Mouse (Mus musculus): Measurements from ENCODE around the gene Lhb. TPM values are rescaled to one million over a fixed set of nuclear protein-coding genes. Genes with fewer than 3 reads are reported as not detected.

Lhb gene
- total RNA-seq, 2 experiments from 2014 or later, result not detected

GRCm38 (mm10) chr7:45413113-45413863 is 7.3 kb upstream of the Lhb start, which contains the start of gene Ntf5:
Ntf5 (plus strand) TSS chr7:45413695.
- intact Hi-C loops (cut with DNase I), result no loop called here
- DNase-seq (ENCODE audit: low spot score in 2 of 2), result no peak

DNA sequence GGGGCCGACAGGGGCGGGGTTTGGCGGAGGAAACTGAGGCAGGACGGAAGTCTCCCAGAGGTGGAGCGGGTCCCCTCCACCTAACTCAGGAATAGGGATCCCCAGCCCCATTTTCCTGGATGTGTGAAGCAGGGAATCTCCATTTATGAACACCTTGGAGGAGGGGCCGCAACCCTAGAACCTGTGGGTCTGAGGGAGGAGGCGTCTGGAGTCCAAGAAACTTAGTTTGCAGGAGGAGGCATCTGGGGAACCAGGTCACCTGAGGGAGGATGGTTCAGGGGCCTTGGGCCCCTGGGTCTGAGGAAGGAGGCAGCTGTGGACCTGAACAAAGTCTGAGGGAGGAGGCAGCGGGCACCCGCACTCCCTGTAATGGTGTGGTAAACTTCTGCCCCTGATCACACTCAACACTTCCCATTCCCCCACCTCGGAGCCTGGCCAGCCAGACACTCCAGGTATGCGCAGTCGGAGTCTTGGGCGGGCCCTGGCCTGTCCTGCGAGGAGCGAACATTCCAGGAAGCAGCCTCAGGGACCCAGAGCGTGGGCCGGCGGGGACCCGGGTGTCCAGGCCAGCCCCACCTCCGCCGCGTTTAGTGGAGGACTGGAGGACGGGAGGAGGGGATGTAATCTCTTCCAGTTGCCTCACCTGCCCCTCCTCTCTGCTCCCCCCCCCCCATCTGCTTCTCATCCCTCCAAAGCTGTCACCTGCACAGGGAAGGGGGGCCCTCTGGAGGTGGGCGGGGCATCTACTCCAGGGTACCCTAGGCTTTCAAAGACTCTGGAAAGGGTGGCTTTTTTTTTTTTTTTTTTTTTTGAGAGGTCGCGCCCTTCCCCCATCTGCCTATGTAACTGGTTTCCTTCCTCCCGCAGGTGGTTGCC is 6.5 kb upstream of the Lhb start:
- DNase-seq (ENCODE audit: low spot score in 2 of 2), result no peak
- intact Hi-C loops (cut with DNase I), result no loop called here

GRCm38 (mm10) chr7:45414740-45415224 is 5.8 kb upstream of the Lhb start:
- DNase-seq (ENCODE audit: low spot score in 2 of 2), result no peak
- intact Hi-C loops (cut with DNase I), result no loop called here

DNA sequence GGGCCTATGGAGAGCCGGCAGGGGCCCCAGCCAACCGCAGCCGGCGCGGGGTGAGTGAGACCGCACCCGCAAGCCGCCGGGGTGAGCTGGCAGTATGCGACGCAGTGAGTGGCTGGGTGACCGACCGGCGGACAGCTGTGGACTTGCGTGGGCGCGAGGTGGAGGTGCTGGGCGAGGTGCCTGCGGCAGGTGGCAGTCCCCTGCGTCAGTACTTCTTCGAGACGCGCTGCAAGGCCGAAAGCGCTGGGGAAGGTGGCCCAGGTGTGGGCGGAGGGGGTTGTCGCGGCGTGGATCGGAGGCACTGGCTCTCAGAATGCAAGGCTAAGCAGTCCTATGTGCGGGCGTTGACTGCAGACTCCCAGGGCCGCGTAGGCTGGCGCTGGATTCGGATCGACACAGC is 5.0 kb upstream of the Lhb start:
- DNase-seq (ENCODE audit: low spot score in 2 of 2), result peak; percentile 17 to 64
- intact Hi-C loops (cut with DNase I), result no loop called here

DNA sequence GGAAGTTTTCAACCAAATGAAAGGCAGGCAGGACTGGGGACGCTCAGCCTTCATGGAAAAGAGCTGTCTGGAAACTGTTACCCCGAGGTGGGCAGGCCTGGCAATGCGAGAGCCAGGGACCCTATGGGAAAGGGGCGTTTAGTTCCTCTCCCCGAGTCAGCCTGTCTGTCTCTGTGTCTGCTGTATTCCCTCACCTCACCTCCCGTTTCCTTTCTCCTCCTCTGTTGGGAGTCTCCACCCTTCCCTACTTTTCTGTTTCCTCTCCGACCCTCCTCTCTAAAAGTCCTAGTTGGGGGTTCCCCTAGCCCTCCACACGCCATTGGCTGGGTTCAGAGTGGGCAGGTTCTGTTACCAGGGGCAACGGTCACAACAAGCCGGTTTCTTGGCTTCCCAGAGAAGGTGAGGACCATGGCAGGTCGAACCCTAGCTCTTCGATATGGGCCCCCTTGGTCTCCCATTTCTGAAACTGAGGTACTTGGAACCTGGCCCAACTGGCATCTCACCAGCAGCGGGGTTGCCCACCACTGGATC is 2.6 kb upstream of the Lhb start:
- DNase-seq (ENCODE audit: low spot score in 2 of 2), result no peak

DNA sequence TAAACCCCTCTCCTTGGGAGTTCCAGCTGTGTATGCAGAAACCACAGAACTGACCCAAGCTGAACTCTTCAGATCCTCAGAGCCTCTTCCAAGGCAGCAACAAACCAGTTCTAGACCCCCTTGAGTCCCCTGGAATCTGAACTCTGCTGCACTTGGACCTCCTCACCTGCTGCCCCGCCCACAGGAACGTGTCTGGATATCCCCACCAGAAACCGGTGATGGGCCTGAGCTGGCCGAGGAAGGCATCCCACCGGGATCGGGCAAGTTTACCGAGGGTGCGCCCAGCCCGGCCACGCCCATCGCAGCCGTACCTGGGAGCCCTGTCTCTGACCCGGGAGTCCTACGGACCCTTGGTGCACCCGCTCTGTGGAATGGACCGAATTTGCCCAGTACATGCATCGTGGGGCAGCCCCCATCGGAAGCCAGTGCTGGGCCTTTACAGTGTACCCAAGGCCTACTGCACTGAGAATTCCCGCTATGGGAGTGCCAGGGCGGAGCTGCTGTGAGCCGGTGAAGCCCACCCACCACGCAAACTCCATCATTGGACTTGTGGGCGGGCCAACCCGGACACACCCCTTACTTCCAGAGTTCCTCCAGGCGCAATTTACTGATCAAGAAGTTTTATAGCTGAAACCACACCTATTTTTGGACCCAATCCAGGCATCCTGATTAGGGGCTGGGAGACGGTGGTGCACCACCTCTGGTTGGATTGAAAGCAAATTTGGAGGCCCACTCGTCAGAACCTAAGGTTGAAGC is 583 bp upstream of the Lhb start:
- intact Hi-C loops (cut with DNase I), result no loop called here
- DNase-seq (ENCODE audit: low spot score in 2 of 2), result no peak

More for the DNA sequence above, 2.6 kb upstream of the Lhb start:
- intact Hi-C loops (cut with DNase I), result no loop called here

DNA sequence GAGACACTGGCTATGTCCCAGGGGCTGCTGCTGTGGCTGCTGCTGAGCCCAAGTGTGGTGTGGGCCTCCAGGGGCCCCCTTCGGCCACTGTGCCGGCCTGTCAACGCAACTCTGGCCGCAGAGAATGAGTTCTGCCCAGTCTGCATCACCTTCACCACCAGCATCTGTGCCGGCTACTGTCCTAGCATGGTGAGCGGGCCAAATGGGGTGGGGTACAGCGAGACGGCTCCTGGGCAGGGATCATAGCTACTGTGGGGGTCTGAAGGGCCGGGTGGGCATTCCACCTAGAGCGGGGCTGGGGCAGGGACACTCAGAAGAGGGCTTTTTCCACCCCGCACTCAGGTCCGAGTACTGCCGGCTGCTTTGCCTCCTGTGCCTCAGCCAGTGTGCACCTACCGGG is 574 bp downstream of the Lhb start:
- intact Hi-C loops (cut with DNase I), result no loop called here
- DNase-seq (ENCODE audit: low spot score in 2 of 2), result no peak

DNA sequence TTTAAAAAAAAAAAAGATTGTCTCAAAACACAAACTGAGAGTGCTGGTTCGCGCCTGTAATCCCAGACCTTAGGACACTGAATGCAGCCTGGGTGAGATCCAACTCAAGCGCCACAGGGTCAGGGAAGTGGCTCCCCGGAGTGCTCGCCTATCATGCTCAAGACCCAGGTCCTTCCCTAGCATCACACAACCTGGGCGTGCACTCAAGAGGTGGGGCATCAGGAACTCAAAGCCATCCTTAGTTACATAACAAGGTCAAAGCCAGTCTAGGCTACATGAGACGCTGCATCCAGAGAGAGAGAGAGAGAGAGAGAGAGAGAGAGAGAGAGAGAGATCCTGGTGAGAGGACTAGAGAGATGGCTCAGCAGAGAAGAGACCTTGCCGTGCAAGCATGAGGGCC is 5.9 kb downstream of the Lhb start:
- no peak for DNase-seq (ENCODE audit: low spot score in 2 of 2)
- intact Hi-C loops (cut with DNase I), result no loop called here

DNA sequence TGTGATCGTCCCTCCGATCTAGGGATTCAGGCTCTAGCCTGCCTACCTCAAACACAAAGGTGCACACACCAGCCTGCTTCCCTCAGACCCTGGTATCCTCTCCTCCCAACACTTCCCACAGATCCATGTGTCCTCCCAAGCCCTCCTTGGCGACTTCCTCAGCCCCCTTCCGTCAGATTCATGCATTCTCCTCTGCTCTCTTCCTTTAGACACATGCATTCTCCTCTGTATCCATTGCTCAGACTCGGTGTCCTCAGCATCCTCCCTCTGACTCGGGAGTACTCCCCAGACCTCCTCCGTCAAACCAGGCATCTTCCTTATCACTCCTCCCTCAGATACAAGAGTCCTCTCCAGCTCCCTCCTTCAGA is 13.2 kb downstream of the Lhb start:
- intact Hi-C loops (cut with DNase I), result loop anchor here (2.0 kb wide), 1 partner anchor 29 kb away; the partner anchor contains the start of gene Kcna7
- no peak for DNase-seq (ENCODE audit: low spot score in 2 of 2)

DNA sequence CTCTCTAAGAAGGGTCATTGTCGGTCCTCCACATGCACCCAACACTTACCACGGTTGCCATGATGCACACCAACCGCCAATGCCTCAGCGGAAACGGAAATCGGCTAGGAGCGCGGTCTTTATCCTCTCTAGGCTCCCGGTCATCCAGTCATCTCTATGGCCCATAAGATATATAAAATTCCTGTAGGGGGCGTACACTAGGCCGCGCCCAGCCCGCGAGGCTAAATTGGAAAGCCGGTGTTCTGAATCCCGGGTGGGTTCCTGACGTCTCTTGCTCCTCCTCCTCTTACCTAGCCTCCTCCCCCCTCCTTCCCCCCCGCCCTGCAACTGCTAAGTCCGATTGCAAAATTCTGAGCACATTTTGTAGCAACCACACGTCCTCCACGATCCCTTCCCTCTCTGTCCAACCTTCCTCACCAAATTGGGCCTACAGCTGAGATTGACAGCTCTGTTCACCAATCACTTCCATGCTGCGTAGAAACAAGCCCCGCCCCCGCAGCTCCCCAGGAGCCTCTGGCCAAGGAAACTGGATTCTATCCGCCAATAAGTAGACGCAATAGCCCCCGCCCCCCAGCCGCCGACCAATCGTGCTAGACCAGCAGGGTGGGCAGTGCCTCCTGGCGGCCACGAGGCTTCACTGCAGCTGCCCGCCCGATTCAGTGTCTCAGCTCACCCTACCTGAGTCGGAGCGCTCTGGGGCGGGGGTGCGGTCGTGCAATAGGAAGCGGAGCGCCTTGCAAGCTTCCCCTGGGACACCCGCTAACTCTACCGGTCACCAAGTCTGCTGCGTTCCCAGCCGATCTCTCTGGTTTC is 13.8 kb downstream of the Lhb start, which contains the start of gene Gys1:
Gene Gys1, plus strand, starts transcription at position 642 of the 813 bp plus-strand sequence.
- intact Hi-C loops (cut with DNase I), result loop anchor here (2.0 kb wide), 1 partner anchor 30 kb away; the partner anchor contains the start of gene Kcna7

GRCm38 (mm10) chr7:45435038-45435437 is 14.4 kb downstream of the Lhb start:
- intact Hi-C loops (cut with DNase I), result loop anchor here (2.0 kb wide), 1 partner anchor 30 kb away; the partner anchor contains the start of gene Kcna7
- peak in 1 of 2 experiments; percentile 16 for DNase-seq (ENCODE audit: low spot score in 2 of 2)

More for the DNA sequence above, 13.8 kb downstream of the Lhb start, which contains the start of gene Gys1:
- DNase-seq (ENCODE audit: low spot score in 2 of 2), result peak; percentile 100

GRCm38 (mm10) chr7:45436444-45436843 is 15.8 kb downstream of the Lhb start:
- intact Hi-C loops (cut with DNase I), result no loop called here
- no peak for DNase-seq (ENCODE audit: low spot score in 2 of 2)

- intact Hi-C loops (cut with DNase I), result no loop called here
- no peak for DNase-seq (ENCODE audit: low spot score in 2 of 2)
Measured at GRCm38 (mm10) chr7:45437046-45437445, 16.4 kb downstream of the Lhb start.

DNA sequence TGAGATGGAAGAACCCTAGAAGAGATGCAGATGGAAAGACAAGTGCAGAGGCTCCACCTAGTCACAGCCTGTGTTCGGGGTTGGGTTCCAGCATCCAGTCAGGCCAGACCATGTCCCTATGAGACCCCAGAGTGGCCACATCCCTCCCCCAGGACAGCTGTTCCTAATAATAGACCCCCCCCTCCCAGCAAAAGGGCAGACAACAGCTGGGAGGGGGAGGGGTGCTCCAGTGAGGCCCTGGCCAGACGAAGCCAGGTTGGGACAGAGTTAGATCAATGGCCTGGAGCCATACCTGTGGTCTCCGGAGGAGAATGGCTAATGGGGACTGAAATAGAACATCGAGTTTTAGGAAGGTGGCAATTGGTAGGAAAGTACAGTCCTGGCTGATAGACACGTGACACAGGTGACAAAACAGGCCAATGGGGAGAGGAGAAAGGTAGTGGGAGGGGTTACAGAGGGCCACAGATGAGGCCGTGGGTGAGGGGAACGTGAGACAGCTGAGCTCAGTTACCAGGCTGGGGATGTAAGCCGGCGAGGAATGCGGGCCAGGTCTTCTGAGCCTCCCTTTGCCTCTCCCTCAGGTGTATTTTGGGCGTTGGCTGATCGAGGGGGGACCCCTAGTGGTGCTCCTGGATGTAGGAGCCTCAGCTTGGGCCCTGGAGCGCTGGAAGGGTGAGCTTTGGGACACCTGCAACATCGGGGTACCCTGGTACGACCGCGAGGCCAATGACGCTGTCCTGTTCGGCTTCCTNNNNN is 17.1 kb downstream of the Lhb start, which contains the start of gene Ruvbl2:
Gene Ruvbl2, minus strand, starts transcription at position 576 of the 756 bp plus-strand sequence.
- intact Hi-C loops (cut with DNase I), result no loop called here

DNA sequence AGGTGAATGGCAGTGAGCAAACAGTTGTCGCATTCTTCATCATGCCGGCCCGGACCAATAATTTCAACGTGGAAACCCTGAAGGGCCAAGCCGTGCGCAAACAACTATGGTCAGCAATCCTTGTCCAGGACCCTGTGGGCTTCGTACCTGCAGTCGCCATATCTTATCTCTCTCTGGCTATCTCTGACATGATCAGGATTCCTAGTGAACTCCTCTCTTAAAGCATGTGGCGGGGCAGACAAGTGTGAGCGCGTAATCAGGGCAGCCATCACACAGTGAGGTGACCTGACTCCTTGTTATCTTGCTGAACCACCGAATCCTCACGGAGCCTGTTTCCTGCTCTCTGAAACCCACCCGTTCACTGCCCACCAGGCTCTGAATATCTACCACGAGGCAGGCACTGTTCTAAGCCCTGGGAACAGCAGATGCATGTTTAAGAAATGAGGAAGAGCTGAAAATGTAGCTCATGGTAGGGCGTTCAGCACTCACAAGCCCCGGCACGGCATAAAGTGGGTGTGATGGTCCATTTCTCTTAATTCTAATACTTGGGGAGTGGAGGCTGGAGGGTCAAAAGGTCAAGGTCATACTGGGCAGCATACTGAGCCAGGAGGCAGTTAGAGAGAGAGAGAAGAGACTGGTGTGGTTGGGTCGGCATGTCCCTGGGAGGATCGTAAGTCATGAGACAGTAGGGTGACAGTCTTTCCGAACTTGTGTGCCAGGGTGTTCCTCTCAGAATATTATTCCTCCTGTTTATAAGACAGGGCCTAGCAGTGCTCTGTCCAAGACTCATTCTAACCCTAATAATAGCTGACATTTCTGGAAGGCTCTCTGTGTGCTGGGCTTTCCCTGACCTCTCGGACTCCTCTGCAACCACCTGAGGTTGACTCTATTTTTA is 23.2 kb downstream of the Lhb start:
- intact Hi-C loops (cut with DNase I), result no loop called here

More for the DNA sequence above, 17.1 kb downstream of the Lhb start, which contains the start of gene Ruvbl2:
- no peak for DNase-seq (ENCODE audit: low spot score in 2 of 2)

DNA sequence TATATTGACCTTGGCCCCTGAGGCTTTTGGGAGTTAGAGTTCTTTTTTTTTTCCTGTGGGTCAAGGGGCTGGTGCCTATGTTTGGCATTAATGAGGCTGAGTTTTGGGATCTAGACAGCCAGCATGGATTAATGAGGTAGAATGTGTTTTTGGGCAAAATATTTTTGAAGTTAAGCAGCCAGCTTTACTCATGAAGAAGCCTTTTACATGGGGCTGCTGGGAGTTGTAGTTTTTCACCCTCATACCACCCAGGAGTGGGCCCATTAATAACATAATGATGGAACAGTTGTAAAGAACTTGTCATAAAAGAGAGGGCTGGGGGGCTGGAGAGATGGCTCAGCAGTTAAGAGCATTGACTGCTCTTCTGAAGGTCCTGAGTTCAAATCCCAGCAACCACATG is 26.0 kb downstream of the Lhb start:
- DNase-seq (ENCODE audit: low spot score in 2 of 2), result no peak
- intact Hi-C loops (cut with DNase I), result no loop called here

More for the DNA sequence above, 23.2 kb downstream of the Lhb start:
- DNase-seq (ENCODE audit: low spot score in 2 of 2), result no peak
